In the genomic region with DNA sequence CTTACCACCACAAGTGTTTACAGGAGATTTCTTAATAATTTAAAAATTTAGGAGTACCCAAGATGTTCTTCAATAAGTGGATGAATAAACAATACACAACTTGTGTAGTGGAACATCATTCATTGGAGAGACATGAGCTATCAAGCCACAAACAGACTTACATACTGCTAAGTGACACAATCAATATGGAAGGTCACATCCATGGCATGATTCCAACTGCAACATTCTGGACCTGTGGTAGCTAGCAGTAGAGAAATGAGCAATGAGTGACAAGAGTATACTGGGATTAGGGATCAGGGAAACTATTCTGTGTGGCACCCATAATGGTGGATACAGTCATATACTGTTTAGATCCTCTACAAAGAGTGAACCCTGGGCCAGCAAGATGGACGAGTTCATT, we compare ENCODE assay signal across 26 mouse cellular contexts.
"Had no signal": no experiment of that assay in that cellular context is flagged by ENCODE, and none has a peak within 500 bp of the region (broad histone marks: within the 10 kb centered on the region; RNA-seq: fewer than 3 reads in every experiment).

No protein-coding gene starts in this region.

- ATAC-seq: hindbrain, embryonic 16.5 days; inflammation-experienced regulatory T-cells, adult 6 months; intestine, postnatal 0 days had no signal

- H3K27ac ChIP-seq: gastrocnemius, adult 2 months; heart, adult 2 months; heart, embryonic 13.5 days; heart, embryonic 15.5 days; hindbrain, embryonic 10.5 days; hindbrain, embryonic 12.5 days; hindbrain, embryonic 14.5 days; layer of hippocampus, adult 2 months; left cerebral cortex, adult 2 months; limb, embryonic 10.5 days; limb, embryonic 12.5 days; liver, embryonic 14.5 days had no signal

- H3K9me3 ChIP-seq: heart, embryonic 13.5 days; heart, embryonic 15.5 days; hindbrain, embryonic 10.5 days; hindbrain, embryonic 12.5 days; limb, embryonic 10.5 days had no signal

- H3K36me3 ChIP-seq: heart, embryonic 13.5 days; heart, embryonic 15.5 days; hindbrain, embryonic 10.5 days; hindbrain, embryonic 12.5 days; limb, embryonic 10.5 days; limb, embryonic 12.5 days had no signal

- H3K9ac ChIP-seq: heart, embryonic 13.5 days; heart, embryonic 15.5 days; hindbrain, embryonic 12.5 days; hindbrain, embryonic 14.5 days; limb, embryonic 12.5 days; liver, embryonic 14.5 days had no signal

- H3K4me3 ChIP-seq: gastrocnemius, adult 2 months; heart, adult 2 months; heart, embryonic 13.5 days; heart, embryonic 15.5 days; hindbrain, embryonic 10.5 days; hindbrain, embryonic 12.5 days; layer of hippocampus, adult 2 months; left cerebral cortex, adult 2 months; limb, embryonic 10.5 days; limb, embryonic 12.5 days had no signal

- DNase-seq: gastrocnemius, adult 2 months; gastrocnemius, postnatal 10 days; gastrocnemius, postnatal 25 days; heart, adult 2 months; heart, postnatal 14 days; heart, postnatal 4 days; kidney, adult 18-20 months; kidney, adult 8-10 months; kidney, postnatal 10 days; kidney, postnatal 25 days; kidney, postnatal 4 days; liver had no signal

- H3K4me2 ChIP-seq: heart, embryonic 11.5 days; heart, embryonic 13.5 days; heart, embryonic 15.5 days; hindbrain, embryonic 12.5 days; hindbrain, embryonic 14.5 days; limb, embryonic 12.5 days had no signal

- H3K4me1 ChIP-seq: heart, embryonic 13.5 days; heart, embryonic 15.5 days; hindbrain, embryonic 10.5 days; hindbrain, embryonic 12.5 days; limb, embryonic 10.5 days; limb, embryonic 12.5 days had no signal

- H3K27me3 ChIP-seq: limb, embryonic 12.5 days had no signal
